Mouse (Mus musculus) adrenal gland, postnatal 36 days (tissue): ENCODE data around the gene Hoxd9. TPM values are rescaled to one million over a fixed set of nuclear protein-coding genes. Genes with fewer than 3 reads are reported as not detected.

Experiments used
- DNase-seq, 2 experiments: peaks; one replicate each; pipeline ENCODE4 v3.0.0; 2021; ENCODE audit warnings: mixed read lengths in 1 of 2
- total RNA-seq, 2 experiments: library from RNA; stranded (reverse); gene quantifications; 2 replicates each; pipeline ENCODE4 v1.2.3; 2021

Hoxd9 gene
- total RNA-seq, 2 experiments from 2014 or later = 3.8 to 4.1 TPM

DNA sequence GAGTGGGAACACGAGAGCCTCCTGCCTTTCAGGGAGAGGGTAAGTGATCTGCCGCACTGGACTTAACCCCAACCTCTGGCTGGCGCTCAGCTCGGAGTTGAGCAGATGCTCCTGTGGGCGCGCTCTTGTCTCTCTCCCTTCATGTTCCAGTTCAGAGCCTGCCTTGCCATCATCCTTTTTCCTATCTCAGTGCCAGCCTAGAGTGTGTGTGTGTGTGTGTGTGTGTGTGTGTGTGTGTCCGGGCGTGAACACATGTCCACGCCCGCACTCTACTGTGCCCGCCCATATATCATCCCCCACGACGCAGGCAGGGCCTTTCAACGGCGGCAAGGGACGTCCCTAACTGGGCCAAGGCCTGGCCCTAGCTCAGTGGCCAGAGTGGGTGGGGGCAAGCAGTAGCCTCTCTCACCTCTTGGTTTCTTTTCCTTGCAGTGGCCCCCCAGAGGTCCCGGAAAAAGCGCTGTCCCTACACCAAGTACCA, 14.0 kb upstream of the Hoxd9 start:
- no peak for DNase-seq

GRCm38 (mm10) chr2:74684106-74684505, 13.4 kb upstream of the Hoxd9 start:
- no peak for DNase-seq

DNA sequence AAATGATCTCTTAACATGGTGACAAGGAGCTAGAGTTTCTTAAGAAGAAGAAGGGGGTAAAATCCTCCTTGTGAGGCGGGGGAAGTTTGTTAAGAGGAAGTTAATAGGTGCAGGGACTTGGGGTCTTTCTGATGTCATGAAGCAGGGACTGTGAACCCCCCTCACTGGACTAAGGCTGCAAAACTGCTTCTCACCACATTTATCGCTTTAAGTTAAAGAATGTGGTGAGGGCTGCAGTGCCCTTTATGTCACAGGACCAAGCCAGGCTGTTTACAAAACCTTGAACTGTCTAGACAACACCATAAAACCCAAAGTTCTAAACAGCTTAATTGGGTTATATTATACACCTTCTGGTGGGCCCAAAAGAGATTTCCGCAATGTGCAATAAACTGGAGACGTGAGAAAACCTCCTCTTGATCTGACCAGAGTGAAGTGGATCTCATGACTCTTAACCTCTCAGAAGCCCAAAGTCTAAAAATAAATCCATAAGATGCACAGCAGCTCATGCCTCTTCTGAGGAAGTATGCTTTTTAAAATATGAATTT, 12.4 kb upstream of the Hoxd9 start:
- DNase-seq = no peak

DNA sequence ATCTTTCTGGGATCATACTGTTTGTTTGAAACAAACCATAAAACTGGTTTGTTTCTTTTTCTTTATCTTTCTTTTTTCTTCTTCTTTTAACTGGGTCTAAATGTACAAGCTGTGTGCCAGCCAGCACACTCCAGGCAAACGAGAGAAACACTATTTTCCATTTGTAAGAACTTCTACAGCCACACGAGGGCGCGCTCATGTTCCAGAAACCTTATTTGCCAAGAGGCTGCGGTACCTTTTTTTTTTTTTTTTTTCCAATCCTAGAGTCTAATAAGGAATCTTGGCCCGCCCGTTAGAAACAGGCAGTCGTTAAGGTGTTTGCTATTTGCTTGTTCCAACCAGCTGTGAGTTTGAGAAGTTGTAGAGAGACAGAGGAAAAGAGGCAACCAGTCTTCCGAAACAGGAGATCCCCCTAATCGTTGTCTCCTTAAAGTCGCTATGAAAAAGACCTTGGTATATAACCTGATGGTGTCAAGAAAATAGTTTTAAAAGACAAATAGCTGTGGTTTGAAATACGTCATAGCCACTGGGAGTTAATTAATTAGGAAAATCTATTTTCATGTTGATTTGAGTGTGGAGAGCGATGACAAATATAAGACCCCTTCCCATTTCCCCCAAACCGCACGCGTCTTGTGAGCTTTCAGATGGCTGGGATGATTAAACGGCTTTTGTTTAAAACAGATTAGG, 11.1 kb upstream of the Hoxd9 start:
- DNase-seq = peak; percentile 75 to 79

DNA sequence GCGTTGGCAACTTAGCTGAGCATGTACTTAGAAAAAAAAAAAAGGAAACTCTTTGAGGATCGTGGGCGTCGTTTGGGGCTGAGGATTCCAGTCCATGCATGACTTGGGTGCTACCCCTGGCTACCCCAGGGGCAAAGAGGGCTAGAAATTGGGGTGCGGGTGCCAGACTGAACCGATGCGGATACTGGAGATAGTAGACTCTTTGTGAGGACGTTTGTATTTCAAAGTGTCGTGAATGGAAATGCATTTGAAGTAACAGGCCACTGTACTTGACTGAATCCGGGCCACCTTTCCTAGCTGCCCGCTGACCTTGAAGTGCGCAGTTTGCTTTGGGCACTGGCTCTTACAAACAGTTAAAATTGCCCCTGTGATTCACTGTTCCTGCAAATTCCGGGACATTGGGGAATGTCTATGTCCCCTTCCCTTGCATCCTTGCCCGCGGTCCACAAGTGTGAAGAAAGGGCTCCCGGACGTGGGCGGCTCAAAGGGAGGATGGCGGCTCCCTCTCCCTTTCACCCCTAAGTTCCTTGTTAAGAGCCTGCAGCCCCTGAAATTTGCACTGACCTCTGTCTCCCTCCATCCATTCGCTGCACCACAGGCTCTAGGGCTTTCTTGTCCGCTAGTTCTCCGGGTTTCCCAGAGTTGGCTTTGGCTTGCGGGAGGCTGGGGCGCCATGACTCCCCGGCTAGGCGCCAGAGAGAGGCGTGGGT, 10.4 kb upstream of the Hoxd9 start:
- DNase-seq = no peak

GRCm38 (mm10) chr2:74687698-74688555, 9.6 kb upstream of the Hoxd9 start:
- no peak for DNase-seq

GRCm38 (mm10) chr2:74688795-74689573, 8.5 kb upstream of the Hoxd9 start:
- no peak for DNase-seq

DNA sequence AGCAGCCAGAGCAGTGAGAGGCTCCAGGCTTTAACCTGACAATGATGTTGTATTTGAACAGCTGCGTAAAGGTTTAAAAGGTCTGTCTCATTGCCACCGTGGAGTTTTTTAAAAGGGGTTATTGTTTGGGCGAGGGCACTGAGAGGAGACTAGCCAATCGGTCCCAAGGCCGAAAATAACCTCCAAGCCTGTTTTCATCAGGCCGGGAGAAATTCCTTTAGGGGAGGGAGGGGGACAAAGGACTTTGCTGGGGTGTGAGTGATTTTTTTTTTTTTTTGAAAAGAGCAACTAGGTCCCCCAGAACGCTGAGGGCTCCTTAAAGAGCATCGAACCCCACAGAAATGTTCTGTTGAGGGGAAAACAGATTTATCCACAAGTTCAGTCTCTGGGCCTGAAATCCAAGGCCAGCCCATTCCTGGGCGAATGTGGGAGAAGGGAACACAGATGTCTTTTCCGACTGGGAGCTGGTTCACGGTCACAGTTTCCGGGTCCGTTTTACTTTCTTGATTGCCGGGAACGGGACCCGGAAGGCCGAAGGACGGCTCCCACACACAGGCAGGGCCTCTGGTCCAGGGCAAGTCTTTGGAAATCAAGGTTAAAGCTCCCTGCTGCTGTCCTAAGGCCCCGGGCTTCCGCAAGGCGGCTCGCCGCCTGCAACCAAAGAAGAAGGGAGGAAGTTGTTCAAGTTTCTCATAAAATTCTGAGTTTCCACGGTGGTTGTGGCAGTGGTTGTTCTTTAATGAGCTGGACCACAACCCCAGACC, 7.8 kb upstream of the Hoxd9 start:
- no peak for DNase-seq

- DNase-seq = no peak
Measured at GRCm38 (mm10) chr2:74690338-74690716, 7.2 kb upstream of the Hoxd9 start.

- DNase-seq = peak; percentile 77 to 79
Measured at GRCm38 (mm10) chr2:74691022-74691951, 6.2 kb upstream of the Hoxd9 start, which contains the start of gene Hoxd10. Gene Hoxd10 (plus strand): TSS chr2:74691924.

DNA sequence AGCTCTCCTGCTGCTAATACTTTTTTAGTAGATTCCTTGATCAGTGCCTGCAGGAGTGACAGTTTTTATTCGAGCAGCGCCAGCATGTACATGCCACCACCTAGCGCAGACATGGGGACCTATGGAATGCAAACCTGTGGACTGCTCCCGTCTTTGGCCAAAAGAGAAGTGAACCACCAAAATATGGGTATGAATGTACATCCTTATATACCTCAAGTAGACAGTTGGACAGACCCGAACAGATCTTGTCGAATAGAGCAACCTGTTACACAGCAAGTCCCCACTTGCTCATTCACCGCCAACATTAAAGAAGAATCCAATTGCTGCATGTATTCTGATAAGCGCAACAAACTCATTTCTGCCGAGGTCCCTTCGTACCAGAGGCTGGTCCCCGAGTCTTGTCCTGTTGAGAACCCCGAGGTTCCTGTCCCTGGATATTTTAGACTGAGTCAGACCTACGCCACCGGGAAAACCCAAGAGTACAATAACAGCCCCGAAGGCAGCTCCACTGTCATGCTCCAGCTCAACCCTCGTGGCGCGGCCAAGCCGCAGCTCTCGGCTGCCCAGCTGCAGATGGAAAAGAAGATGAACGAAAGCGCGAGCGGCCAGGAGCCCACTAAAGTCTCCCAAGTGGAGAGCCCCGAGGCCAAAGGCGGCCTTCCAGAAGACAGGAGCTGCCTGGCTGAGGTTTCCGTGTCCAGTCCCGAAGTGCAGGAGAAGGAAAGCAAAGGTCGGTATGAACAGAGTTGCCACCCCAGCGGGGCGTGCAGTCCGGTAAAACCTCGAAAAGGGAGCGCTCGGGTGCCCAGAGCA, 5.3 kb upstream of the Hoxd9 start:
- no peak for DNase-seq

DNA sequence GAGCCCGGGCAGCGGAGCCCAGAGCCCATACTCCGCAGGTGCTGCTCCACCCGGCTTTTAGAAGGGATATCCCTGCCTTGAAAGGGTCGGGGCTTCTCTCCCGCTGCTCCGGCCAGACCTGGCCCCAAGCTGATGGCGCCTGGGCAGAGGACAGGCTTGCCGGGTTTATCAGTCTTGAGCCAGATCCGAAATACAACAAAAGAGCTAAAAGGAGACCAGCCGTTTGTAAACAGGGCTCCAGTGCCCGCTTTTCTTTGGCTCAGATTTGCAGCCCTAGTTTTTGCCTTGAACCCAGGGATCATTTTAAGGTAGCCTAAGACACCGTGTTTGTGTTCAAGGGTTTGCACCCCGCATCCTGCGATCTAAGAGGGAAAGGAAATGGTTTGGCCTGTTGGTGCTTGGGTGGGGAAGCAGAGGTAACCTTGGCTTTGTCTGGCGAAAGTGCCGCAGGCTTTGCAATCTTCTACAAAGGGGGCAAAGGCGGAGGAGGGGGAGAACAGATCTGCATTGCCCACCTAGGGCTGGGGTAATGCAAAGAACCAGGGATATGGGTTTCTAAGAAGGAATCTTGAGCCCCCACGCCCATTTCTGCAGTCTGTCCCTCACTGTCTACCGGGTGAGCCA, 4.6 kb upstream of the Hoxd9 start:
- no peak for DNase-seq

GRCm38 (mm10) chr2:74693432-74693827, 4.1 kb upstream of the Hoxd9 start:
- DNase-seq = no peak

DNA sequence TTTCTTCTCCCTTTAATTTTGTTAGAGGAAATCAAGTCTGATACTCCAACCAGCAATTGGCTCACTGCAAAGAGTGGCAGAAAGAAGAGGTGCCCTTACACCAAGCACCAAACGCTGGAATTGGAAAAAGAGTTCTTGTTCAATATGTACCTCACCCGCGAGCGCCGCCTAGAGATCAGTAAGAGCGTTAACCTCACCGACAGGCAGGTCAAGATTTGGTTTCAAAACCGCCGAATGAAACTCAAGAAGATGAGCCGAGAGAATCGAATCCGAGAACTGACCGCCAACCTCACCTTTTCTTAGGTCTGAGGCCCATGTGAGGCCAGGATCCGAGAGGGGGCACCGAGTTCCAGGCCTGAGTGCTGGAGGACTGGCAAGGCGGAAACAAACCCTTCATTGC, 3.5 kb upstream of the Hoxd9 start:
- no peak for DNase-seq

DNA sequence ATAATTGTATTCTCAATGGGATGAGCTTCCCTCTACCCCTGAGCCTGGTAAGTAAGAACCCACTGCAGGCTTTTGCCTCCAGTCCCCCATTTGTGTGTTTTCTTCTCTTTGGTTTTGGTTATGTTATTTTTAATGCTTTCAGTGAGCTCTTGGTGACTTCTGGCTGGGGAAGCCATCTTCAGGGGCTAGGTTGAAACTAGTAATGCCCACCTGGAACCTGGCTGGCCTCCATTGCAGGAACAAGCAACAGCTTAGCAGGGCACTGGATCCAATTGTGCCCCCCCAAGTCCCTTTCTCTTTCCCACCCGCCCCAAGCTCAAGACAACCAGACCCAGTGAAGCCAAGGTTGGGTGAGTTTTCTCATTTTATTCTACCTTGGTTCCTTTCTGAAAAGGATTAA, 2.1 kb upstream of the Hoxd9 start:
- no peak for DNase-seq

GRCm38 (mm10) chr2:74695813-74696430, 1.6 kb upstream of the Hoxd9 start:
- DNase-seq = no peak

- DNase-seq = no peak
Measured at GRCm38 (mm10) chr2:74696442-74697335, 838 bp upstream of the Hoxd9 start.
